ENCODE assay signal across 26 mouse cellular contexts in the genomic region with DNA sequence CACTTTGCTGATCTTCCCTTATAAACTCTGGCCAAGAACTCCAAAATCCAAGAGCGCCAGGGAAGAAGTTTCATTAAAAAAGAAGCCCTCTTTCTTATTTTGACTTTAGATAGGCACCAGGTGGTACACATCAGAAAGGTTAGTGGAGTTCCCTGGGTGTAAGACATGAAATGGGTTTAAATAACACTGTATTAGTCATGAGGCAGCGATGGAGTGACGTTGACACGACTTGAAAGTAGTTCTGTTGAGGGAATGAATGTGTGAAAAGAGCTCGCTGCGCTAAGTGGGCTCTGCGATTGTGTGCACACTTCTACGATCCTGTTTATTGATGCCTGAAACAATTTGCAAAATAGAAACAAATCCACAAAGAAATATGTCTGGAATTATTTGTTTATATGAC.
DNase-seq lines count a peak whose midpoint lies in the region; ATAC-seq and TF ChIP-seq lines count a peak whose summit lies in the region.
"Had no signal": no experiment of that assay in that cellular context is flagged by ENCODE, and none has a peak within 500 bp of the region (broad histone marks: within the 10 kb centered on the region; RNA-seq: fewer than 3 reads in every experiment).

No protein-coding gene starts in this region.

- ATAC-seq in forebrain, embryonic 14.5 days: no peak; the same call in 1 of the 2 replicates
- ATAC-seq in forebrain, embryonic 11.5 days (replicated peaks; ENCODE audit: low FRiP score): no peak
- ATAC-seq in intestine, embryonic 14.5 days (replicated peaks; ENCODE audit: low FRiP score, low TSS enrichment, low read depth): no peak
- no peak for ATAC-seq in intestine, embryonic 15.5 days
- peak; percentile 23; the same call in 1 of the 2 replicates for ATAC-seq in lung, postnatal 0 days
- ATAC-seq: hindbrain, embryonic 16.5 days; Patski had no signal

- H3K4me2 ChIP-seq in forebrain, embryonic 14.5 days (ENCODE audit: low read length): no peak overlapping the region
- H3K4me2 ChIP-seq in forebrain, embryonic 11.5 days (ENCODE audit: low read depth, low read length, severe bottlenecking): no peak overlapping the region
- peak overlapping the region; percentile 14; the same call in 1 of the 2 replicates for H3K4me2 ChIP-seq in intestine, embryonic 14.5 days (ENCODE audit: low read length)
- H3K4me2 ChIP-seq in intestine, embryonic 15.5 days (replicated peaks): no peak overlapping the region
- H3K4me2 ChIP-seq in lung, postnatal 0 days (replicated peaks; ENCODE audit: low read depth, low read length): no peak overlapping the region
- H3K4me2 ChIP-seq: embryonic facial prominence, embryonic 13.5 days; heart, embryonic 12.5 days; heart, embryonic 15.5 days; hindbrain, embryonic 13.5 days had no signal

- no peak overlapping the region for H3K9ac ChIP-seq in forebrain, embryonic 14.5 days (ENCODE audit: low read length)
- H3K9ac ChIP-seq in forebrain, embryonic 11.5 days (ENCODE audit: low read length): no peak overlapping the region
- no peak overlapping the region for H3K9ac ChIP-seq in intestine, embryonic 14.5 days (ENCODE audit: low read length)
- H3K9ac ChIP-seq in intestine, embryonic 15.5 days: no peak overlapping the region
- H3K9ac ChIP-seq in lung, postnatal 0 days (replicated peaks; ENCODE audit: low read depth): no peak overlapping the region
- H3K9ac ChIP-seq in MEL (ENCODE audit: control insufficient read depth, low read depth, low read length, poor library complexity, severe bottlenecking): peak overlapping the region; percentile 57
- H3K9ac ChIP-seq: embryonic facial prominence, embryonic 13.5 days; heart, embryonic 12.5 days; heart, embryonic 15.5 days; hindbrain, embryonic 13.5 days had no signal

- no peak for TF ChIP-seq EP300 in lung, postnatal 0 days (IDR thresholded peaks at IDR 0.05)
- TF ChIP-seq EP300 in MEL (IDR thresholded peaks at IDR 0.05; ENCODE audit: low read depth in 1 of 2, low read length in 2 of 2): no peak

- no peak for TF ChIP-seq POLR2A in MEL (IDR thresholded peaks at IDR 0.05; ENCODE audit: control insufficient read depth in 1 of 2, insufficient read depth in 1 of 2, low read depth in 1 of 2, low read length in 2 of 2, poor library complexity in 1 of 2)

- H3K36me3 ChIP-seq in forebrain, embryonic 14.5 days (ENCODE audit: control insufficient read depth, insufficient read depth, low read length): no peaks in the 10 kb centered on the region
- no peaks in the 10 kb centered on the region for H3K36me3 ChIP-seq in forebrain, embryonic 11.5 days (ENCODE audit: control insufficient read depth, insufficient read depth, low read length)
- H3K36me3 ChIP-seq in intestine, embryonic 14.5 days (ENCODE audit: control insufficient read depth, insufficient read depth, low read length): no peaks in the 10 kb centered on the region
- H3K36me3 ChIP-seq in intestine, embryonic 15.5 days: no peaks in the 10 kb centered on the region
- H3K36me3 ChIP-seq in lung, postnatal 0 days (ENCODE audit: insufficient read depth, low read length): no peaks in the 10 kb centered on the region
- peaks cover 0 to 28% of the 10 kb centered on the region in 2 experiments; a peak in 2 of 4 replicates for H3K36me3 ChIP-seq in MEL (ENCODE audit: control insufficient read depth in 1 of 2, insufficient read depth in 2 of 2, low read length in 2 of 2)
- no peaks in the 10 kb centered on the region for H3K36me3 ChIP-seq in midbrain, embryonic 10.5 days
- H3K36me3 ChIP-seq: embryonic facial prominence, embryonic 13.5 days; heart, embryonic 12.5 days; heart, embryonic 15.5 days; hindbrain, embryonic 10.5 days; hindbrain, embryonic 13.5 days had no signal

- H3K27ac ChIP-seq in forebrain, embryonic 14.5 days (ENCODE audit: low read depth, low read length): peak overlapping the region; percentile 44; the same call in 1 of the 2 replicates
- no peak overlapping the region for H3K27ac ChIP-seq in forebrain, embryonic 11.5 days (ENCODE audit: low read depth, low read length)
- H3K27ac ChIP-seq in intestine, embryonic 14.5 days (ENCODE audit: low read depth): no peak overlapping the region
- no peak overlapping the region for H3K27ac ChIP-seq in intestine, embryonic 15.5 days
- H3K27ac ChIP-seq in lung, postnatal 0 days (ENCODE audit: low read length): no peak overlapping the region
- 0 out of 2 replicates have a peak overlapping the region, but pooled peaks have one; percentile 15 for H3K27ac ChIP-seq in MEL (ENCODE audit: control insufficient read depth, low read depth, low read length)
- no peak overlapping the region for H3K27ac ChIP-seq in midbrain, embryonic 10.5 days (replicated peaks)
- H3K27ac ChIP-seq: embryonic facial prominence, embryonic 13.5 days; heart, embryonic 15.5 days; hindbrain, embryonic 10.5 days; hindbrain, embryonic 13.5 days had no signal

- no peak for TF ChIP-seq RAD21 in MEL (IDR thresholded peaks at IDR 0.05; ENCODE audit: low read depth, low read length)

- no peak overlapping the region for H3K4me3 ChIP-seq in forebrain, embryonic 14.5 days (ENCODE audit: low read depth, low read length)
- H3K4me3 ChIP-seq in forebrain, embryonic 11.5 days (ENCODE audit: low read depth, low read length): no peak overlapping the region
- H3K4me3 ChIP-seq in intestine, embryonic 14.5 days (ENCODE audit: low read depth, low read length): no peak overlapping the region
- no peak overlapping the region for H3K4me3 ChIP-seq in intestine, embryonic 15.5 days (replicated peaks)
- H3K4me3 ChIP-seq in lung, postnatal 0 days (ENCODE audit: low read depth, low read length): no peak overlapping the region
- peak overlapping the region in 1 of 2 experiments; percentile 24; a peak in 3 of 4 replicates for H3K4me3 ChIP-seq in MEL (ENCODE audit: control insufficient read depth in 1 of 2, insufficient read depth in 1 of 2, low read depth in 2 of 2, low read length in 2 of 2)
- H3K4me3 ChIP-seq in midbrain, embryonic 10.5 days: no peak overlapping the region
- H3K4me3 ChIP-seq: embryonic facial prominence, embryonic 13.5 days; erythroblast, embryonic 14.5 days; heart, embryonic 12.5 days; heart, embryonic 15.5 days; hindbrain, embryonic 10.5 days; hindbrain, embryonic 13.5 days had no signal

- no peaks in the 10 kb centered on the region for H3K9me3 ChIP-seq in forebrain, embryonic 14.5 days (replicated peaks; ENCODE audit: control insufficient read depth, low read length)
- no peaks in the 10 kb centered on the region for H3K9me3 ChIP-seq in forebrain, embryonic 11.5 days (ENCODE audit: control insufficient read depth, low read length)
- H3K9me3 ChIP-seq in intestine, embryonic 14.5 days (ENCODE audit: control insufficient read depth, low read length): no peaks in the 10 kb centered on the region
- no peaks in the 10 kb centered on the region for H3K9me3 ChIP-seq in intestine, embryonic 15.5 days
- H3K9me3 ChIP-seq in lung, postnatal 0 days (ENCODE audit: low read length): no peaks in the 10 kb centered on the region
- no peaks in the 10 kb centered on the region for H3K9me3 ChIP-seq in MEL (replicated peaks; ENCODE audit: insufficient read depth, low read length)
- no peaks in the 10 kb centered on the region for H3K9me3 ChIP-seq in midbrain, embryonic 10.5 days (replicated peaks)
- H3K9me3 ChIP-seq: embryonic facial prominence, embryonic 13.5 days; heart, embryonic 12.5 days; heart, embryonic 15.5 days; hindbrain, embryonic 10.5 days; hindbrain, embryonic 13.5 days had no signal

- WGBS in forebrain, embryonic 14.5 days: 55% methylated on average over 8 of the region's 8 CpGs
- WGBS in forebrain, embryonic 11.5 days: 85% methylated on average over 8 of the region's 8 CpGs
- WGBS in intestine, embryonic 14.5 days: 58% methylated on average over 8 of the region's 8 CpGs
- 58% methylated on average over 8 of the region's 8 CpGs for WGBS in intestine, embryonic 15.5 days
- WGBS in lung, postnatal 0 days: 46% methylated on average over 8 of the region's 8 CpGs
- 92% methylated on average over 8 of the region's 8 CpGs for WGBS in midbrain, embryonic 10.5 days

- no peak for TF ChIP-seq CTCF in lung, postnatal 0 days (IDR thresholded peaks at IDR 0.05)
- TF ChIP-seq CTCF in MEL (IDR thresholded peaks at IDR 0.05 in 2 of 3, conservative IDR thresholded peaks at IDR 0.05 in 1 of 3; ENCODE audit: control insufficient read depth in 1 of 3, insufficient read depth in 1 of 3, low read depth in 2 of 3, low read length in 3 of 3, poor library complexity in 1 of 3, severe bottlenecking in 1 of 3): no peak

- no peaks in the 10 kb centered on the region for H3K27me3 ChIP-seq in forebrain, embryonic 14.5 days (replicated peaks; ENCODE audit: control insufficient read depth, insufficient read depth, low read length)
- H3K27me3 ChIP-seq in forebrain, embryonic 11.5 days (ENCODE audit: control insufficient read depth, insufficient read depth, low read length): no peaks in the 10 kb centered on the region
- no peaks in the 10 kb centered on the region for H3K27me3 ChIP-seq in intestine, embryonic 14.5 days (replicated peaks; ENCODE audit: control insufficient read depth, insufficient read depth, low read length)
- no peaks in the 10 kb centered on the region for H3K27me3 ChIP-seq in intestine, embryonic 15.5 days (replicated peaks)
- no peaks in the 10 kb centered on the region for H3K27me3 ChIP-seq in lung, postnatal 0 days (replicated peaks; ENCODE audit: insufficient read depth, low read length)
- no peaks in the 10 kb centered on the region for H3K27me3 ChIP-seq in MEL (ENCODE audit: control insufficient read depth in 1 of 2, insufficient read depth in 2 of 2, low read length in 2 of 2)
- H3K27me3 ChIP-seq in midbrain, embryonic 10.5 days (ENCODE audit: low read depth, poor library complexity, severe bottlenecking): peaks cover 12% of the 10 kb centered on the region; the same call in 1 of the 2 replicates
- H3K27me3 ChIP-seq: embryonic facial prominence, embryonic 13.5 days; heart, embryonic 12.5 days; heart, embryonic 15.5 days; hindbrain, embryonic 13.5 days; Patski had no signal

- peak; percentile 69 for DNase-seq in forebrain, embryonic 14.5 days (ENCODE audit: low spot score)
- no peak for DNase-seq in forebrain, embryonic 11.5 days (ENCODE audit: low spot score)
- peak; percentile 38 for DNase-seq in intestine, embryonic 14.5 days (ENCODE audit: low spot score)
- DNase-seq in lung, postnatal 0 days (ENCODE audit: low spot score): peak; percentile 47
- no peak for DNase-seq in lung, postnatal 10 days
- DNase-seq in MEL (ENCODE audit: low read depth, low spot score): no peak
- no peak for DNase-seq in midbrain, embryonic 10.5 days (ENCODE audit: low spot score)
- DNase-seq: adrenal gland, postnatal 10 days; adrenal gland, postnatal 36 days; cerebellum, adult 11 months; cerebellum, adult 2 months; cerebellum, adult 9-11 months; cerebellum, postnatal 25 days; gastrocnemius, postnatal 25 days; heart, adult 18-20 months; heart, postnatal 10 days; heart, postnatal 36 days had no signal

- peaks cover 42% of the 10 kb centered on the region for H3K4me1 ChIP-seq in forebrain, embryonic 14.5 days (ENCODE audit: control insufficient read depth, insufficient read depth, low read length)
- peaks cover 5% of the 10 kb centered on the region for H3K4me1 ChIP-seq in forebrain, embryonic 11.5 days (replicated peaks; ENCODE audit: control insufficient read depth, insufficient read depth, low read length)
- peaks cover 19% of the 10 kb centered on the region for H3K4me1 ChIP-seq in intestine, embryonic 14.5 days (replicated peaks; ENCODE audit: control insufficient read depth, insufficient read depth, low read length)
- H3K4me1 ChIP-seq in intestine, embryonic 15.5 days (replicated peaks): peaks cover 4% of the 10 kb centered on the region
- no peaks in the 10 kb centered on the region for H3K4me1 ChIP-seq in lung, postnatal 0 days (ENCODE audit: insufficient read depth, low read depth, low read length)
- peaks cover 6 to 18% of the 10 kb centered on the region in 2 experiments for H3K4me1 ChIP-seq in MEL (ENCODE audit: control insufficient read depth in 1 of 2, insufficient read depth in 2 of 2, low read length in 2 of 2)
- peaks cover 43% of the 10 kb centered on the region for H3K4me1 ChIP-seq in midbrain, embryonic 10.5 days

- no peaks in the 10 kb centered on the region for H3K79me2 ChIP-seq in MEL (ENCODE audit: control insufficient read depth, insufficient read depth, low read length, poor library complexity)

Comparison
In these comparisons a context has a peak if more than half of its experiments do, and no peak if none do; other contexts are left out.
1. DNase-seq: peak in forebrain, embryonic 14.5 days (single experiment), intestine, embryonic 14.5 days (single experiment) and lung, postnatal 0 days (single experiment); none in forebrain, embryonic 11.5 days (single experiment), lung, postnatal 10 days (single experiment), MEL (single experiment) and midbrain, embryonic 10.5 days (single experiment).
2. H3K27ac ChIP-seq: peak in forebrain, embryonic 14.5 days (single experiment) and MEL (single experiment); none in forebrain, embryonic 11.5 days (single experiment), intestine, embryonic 14.5 days (single experiment), intestine, embryonic 15.5 days (single experiment), lung, postnatal 0 days (single experiment) and midbrain, embryonic 10.5 days (single experiment).